Mouse (Mus musculus) kidney, postnatal 14 days (tissue): Measurements from ENCODE around the gene Aloxe3.
A peak's percentile ranks its signal among the peaks of the same experiment; 100 is the strongest.
"Not testable (repeated sequence)": the region's sequence is repeated elsewhere in the genome, so short reads cannot be mapped to it uniquely, and the experiment has no call there.

ENCODE experiments used
- DNase-seq: peaks from one replicate; pipeline ENCODE4 v3.0.0; 2022; ENCODE audit warnings: mixed read lengths

Gene Aloxe3

GRCm38 (mm10) chr11:69125852-69125918, at the start of gene Aloxe3:
Aloxe3 (plus strand) TSS chr11:69125896.
- DNase-seq, result no peak

DNA sequence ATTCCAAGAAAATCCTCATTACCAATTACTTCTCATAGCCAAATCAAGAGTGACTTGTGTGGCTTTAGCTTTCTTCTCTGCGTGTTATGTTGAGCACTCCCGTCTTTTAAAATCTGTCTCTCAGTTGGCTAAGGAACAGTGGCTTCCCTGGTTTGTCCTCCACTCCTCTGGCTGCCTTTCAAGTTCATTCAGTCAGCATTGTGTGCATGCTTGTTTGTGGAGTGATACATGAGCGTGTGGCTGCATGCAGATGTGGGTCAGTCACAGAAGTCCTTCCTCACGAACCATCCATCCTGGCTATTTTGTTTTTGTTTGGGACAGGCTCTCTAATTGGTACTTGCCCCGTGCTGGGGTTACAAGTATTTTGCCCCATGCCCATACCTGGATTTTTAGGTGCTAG, 49.1 kb upstream of the Aloxe3 start:
- DNase-seq, result no peak

DNA sequence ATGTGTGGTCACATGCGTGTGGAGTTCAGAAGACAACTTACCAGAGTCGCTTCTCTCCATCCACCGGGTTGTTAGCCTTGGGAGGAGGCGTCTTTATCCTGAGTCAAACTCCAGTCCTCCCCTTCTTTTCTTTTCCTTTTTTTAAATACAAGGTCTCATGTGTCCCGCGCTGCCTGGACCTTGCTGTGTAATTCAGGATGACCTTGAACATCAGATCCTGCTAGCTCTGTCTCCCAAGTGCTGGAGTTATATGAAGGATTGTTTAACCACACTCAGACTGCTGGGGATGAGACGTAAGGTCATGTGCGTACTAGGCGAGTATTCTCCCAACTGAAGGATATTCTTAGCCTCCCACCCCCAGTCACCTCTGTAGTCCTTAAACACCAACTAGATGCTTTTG, 48.4 kb upstream of the Aloxe3 start:
- DNase-seq, result no peak

- DNase-seq, result no peak
Observed at GRCm38 (mm10) chr11:69078041-69078440, 47.7 kb upstream of the Aloxe3 start.

DNA sequence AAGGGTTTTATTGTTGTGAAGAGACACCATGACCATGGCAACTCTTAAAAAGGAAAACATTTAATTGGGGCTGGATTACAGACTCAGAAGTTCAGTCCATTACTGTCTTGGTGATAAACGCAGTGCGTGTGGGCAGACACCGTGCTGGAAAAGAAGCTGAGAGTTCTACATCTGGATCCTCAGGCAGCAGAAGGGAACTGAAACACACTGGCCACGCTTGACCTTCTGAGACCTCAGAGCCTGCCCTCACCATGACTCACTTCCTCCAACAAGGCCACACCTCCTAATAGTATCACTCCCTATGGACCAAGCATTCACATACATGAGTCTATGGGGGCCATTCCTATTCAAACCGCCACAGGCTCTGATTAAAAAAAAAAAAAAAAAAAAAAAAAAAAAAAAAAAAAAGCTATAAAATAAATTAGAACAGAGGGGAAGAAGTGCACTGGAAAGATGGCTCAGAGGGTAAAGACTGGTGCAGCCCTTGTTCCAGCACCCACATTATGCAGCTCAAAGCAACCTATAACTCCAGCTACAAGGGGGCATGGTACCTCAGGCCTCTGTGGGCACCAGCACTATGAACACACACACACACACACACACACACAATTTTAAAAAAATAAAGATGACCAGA, 46.8 kb upstream of the Aloxe3 start:
- no peak for DNase-seq

DNA sequence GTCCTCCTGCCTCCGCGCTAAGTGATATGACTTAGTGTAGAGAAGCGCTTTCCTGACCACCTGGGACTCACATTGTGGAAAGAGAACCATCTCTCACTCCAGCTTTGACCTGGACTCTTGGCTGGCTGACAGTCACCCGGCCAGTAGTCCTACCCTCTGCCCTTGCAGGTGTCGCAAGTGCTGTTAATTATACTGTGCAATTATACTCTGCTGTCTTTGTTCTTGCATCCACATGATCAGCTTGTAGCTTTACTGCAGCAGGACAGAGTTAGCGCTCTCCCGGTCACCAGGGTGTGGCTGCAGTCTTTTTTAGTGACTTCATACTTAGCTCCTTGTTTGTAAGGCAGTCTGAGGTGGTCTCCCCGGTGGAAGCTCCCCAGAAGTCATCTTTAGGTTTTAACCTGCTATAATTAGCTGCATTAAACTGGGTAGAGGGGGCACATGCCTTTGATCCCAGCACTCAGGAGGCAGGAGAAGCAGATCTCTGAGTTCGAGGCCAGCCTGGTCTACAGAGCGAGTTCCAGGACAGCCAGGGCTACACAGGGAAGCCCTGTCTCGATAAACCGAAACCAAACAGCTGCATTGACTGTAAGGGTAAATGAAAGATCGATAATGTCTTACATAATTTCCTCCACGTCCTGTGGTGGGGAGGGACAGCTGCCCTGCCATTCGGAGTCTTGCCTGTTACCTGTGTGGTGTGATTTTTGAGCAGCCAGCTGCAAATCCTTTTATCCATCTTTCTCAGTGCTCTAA, 45.4 kb upstream of the Aloxe3 start:
- no peak for DNase-seq

- no peak for DNase-seq
Observed at GRCm38 (mm10) chr11:69080855-69081222, 44.9 kb upstream of the Aloxe3 start.

DNA sequence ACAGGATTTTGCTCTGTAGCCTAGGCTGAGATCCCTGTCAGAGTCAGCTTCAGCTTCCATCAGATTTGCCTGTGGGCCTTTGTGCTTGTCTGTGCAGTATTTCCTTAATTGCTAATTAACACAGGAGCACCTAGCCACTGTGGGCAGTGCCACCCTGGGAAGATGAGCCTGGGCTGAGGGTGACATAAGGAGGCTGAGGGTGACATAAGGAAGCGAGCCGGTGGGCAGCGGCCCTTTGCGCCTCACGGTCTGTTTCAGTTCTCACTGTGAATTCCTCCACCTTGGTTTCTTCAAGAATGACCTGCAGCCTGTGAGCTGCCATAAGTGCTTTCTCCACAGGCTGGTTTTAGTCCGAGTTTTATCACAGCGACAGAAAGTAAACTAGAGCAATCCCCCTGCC, 44.1 kb upstream of the Aloxe3 start:
- no peak for DNase-seq

DNA sequence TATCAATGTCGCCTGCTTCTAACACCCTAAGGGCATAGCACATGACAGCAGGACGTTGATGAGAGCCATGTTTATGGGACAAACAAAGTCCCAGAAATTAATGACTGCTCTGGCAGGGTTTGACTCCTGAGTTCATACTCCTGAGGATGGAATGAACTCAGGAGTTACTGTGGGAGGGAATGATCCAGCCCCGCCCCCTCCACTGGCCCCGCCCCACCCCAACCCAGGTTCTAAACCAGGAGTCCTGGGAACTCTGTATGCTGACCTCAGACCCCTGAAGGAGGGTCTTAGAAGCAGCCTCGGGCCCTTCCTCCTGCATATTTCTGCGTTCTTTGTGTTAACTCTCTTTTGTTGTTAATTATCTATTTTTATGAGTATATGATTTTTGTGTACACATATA, 40.1 kb upstream of the Aloxe3 start:
- no peak for DNase-seq

GRCm38 (mm10) chr11:69086390-69086789, 39.3 kb upstream of the Aloxe3 start:
- DNase-seq, result no peak

GRCm38 (mm10) chr11:69087082-69087481, 38.6 kb upstream of the Aloxe3 start:
- peak; percentile 33 for DNase-seq

DNA sequence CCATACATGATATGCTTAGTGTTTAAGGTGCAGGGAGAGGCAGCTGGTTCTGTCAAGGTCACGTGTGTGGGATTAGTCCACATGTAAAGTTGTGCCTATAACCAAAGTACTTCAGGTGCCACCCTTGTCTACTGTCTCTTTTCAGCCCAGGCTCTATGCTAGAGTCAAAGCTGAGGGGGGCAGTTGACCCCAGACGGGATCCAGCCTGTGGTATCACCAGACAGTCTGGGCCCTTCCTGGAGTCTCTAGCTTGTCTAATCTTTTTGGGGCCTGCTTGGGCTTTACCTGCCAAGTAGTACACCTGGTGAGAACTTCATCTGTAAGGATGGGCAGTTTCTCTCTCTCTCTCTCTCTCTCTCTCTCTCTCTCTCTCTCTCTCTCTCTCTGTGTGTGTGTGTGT, 38.1 kb upstream of the Aloxe3 start:
- DNase-seq, result no peak

DNA sequence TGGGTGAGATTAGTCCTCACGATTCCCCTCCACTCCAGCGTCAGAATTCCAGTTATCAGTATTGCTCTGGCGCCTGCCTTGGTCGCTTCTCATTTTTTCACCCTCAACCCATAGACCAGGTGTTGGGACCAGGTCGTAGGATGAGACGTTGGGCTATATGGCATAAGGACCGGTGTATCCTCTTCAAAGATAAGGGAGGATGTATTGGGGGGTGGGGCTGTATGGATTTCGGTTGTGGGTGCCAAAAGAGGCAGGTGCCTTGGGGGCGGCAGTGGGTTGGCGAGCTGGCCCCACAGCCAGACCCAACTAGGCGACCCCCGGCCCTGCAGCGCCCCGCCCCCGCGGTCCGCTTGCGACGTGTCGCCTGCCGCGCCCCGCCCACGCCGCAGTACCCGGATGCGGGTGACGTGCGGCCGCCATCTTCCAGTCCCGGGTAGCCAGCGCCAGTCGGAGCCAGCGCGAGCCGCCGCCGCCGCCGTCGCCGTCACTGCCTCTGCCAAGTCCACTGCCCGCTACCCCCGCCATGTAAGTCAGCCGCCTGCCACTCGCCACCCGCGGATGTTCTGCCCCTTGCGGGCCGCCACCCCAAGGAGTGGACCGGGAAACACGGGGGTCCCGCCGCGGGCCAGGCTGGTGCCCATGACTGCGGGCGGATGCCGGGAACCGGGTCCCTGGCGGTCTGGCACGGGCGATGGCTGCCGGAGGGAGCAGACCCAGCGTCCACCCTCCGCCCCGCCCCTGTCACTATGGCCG, 37.4 kb upstream of the Aloxe3 start, which contains the start of gene Vamp2:
TSS of gene Vamp2 (plus strand) at position 388 of the 753 bp plus-strand sequence.
- peak; percentile 94 for DNase-seq

DNA sequence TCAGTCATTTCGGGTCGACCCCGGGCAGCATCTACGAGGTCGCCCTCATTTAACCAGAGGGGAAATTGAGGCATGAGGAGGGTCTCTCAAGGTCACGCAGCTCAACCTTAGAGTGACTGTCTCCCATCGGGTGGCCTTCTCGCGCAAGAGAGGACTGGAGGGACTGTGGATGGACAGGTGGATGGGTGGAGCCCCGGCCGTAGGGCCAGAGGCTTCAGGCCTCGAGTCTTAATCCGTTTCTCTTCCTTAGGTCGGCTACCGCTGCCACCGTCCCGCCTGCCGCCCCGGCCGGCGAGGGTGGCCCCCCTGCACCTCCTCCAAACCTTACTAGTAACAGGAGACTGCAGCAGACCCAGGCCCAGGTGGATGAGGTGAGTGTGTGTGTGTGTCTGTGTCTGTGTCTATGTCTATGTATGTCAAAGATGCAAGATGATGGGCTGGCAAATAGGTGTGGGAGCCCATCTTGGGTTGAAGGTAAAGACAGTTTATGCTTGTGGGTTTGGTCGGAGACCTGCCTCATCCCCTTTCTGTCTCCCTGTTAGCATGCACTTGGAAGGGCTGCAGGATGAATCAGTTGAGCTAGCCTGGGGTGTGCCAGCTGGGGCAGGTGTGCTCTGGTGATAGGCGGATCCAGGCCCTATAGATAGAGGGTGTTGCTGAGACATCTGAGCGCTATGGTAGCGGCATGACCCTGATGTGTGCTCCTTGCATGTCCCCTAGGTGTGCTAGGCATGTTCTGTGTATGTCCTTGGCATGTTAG, 36.7 kb upstream of the Aloxe3 start:
- DNase-seq, result no peak

- DNase-seq, result peak; percentile 36
Observed at GRCm38 (mm10) chr11:69089616-69090290, 35.9 kb upstream of the Aloxe3 start.

GRCm38 (mm10) chr11:69090367-69090766, 35.3 kb upstream of the Aloxe3 start:
- DNase-seq, result no peak

DNA sequence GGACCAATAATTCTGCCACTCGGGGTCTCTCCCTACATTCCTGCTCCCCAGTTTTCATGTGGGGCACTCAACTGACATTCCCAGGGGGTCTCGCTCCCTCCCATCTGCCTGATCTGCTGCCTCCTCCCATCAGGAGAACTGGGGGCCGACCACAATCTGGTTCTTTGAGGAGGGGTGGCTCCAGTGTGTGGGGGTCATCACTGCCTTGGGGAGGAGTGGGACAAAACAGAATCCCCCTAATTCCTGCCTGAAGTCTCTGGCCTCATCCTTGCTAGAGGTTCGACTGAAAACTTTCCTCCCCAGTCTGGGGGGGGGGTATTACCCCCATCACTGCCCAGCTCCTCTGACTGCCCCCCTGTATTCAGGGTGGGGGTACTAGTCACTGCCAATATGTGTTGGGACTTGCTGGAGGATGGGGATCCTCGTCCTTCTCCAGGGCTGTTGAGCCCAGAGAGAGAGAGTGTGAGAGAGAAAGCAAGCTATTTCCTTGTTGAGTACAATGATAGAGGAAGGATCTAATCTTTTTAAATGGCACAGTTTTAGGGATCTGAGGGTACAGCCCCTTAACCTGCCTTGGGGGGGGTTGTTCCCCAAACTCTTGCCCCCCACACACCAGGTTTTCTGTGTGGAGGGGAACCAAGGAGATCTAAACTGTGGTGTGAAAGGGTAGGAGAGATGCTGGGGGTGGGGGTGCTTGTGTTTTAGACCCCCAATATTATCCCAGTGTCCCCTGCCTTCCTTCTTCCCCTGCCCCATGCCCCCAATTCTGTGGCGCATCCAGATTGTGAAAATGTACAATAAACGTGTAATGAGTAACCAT, 33.9 kb upstream of the Aloxe3 start:
- DNase-seq, result no peak

- peak; percentile 91 for DNase-seq
Observed at GRCm38 (mm10) chr11:69092386-69092751, 33.3 kb upstream of the Aloxe3 start.

GRCm38 (mm10) chr11:69092871-69093270, 32.8 kb upstream of the Aloxe3 start:
- no peak for DNase-seq

DNA sequence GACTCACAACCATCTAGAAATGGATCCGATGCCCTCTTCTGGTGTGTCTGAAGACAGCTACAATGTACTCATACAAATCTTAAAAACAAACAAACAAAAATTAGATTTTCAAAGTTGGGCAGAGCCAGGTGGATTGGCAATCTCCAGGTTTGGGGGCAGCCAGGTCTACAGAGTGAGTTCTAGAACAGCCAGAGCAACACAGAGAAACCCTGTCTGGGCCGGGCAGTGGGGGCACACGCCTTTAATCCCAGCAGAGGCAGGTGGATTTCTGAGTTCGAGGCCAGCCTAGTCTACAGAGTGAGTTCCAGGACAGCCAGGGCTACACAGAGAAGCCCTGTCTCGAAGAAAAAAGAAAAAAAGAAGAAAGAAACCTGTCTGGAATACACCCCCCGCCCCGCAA, 31.8 kb upstream of the Aloxe3 start:
- not testable (repeated sequence) for DNase-seq

GRCm38 (mm10) chr11:69094697-69095429, 30.8 kb upstream of the Aloxe3 start, which contains the start of gene Per1:
Per1 (plus strand) TSS chr11:69095217.
- peak; percentile 100 for DNase-seq
